Mouse (Mus musculus) lung, postnatal 14 days (tissue): ENCODE measurements around the gene Cfap70.

Experiments
- DNase-seq: peaks from one replicate; pipeline ENCODE4 v3.0.0; 2021

Cfap70 gene

DNA sequence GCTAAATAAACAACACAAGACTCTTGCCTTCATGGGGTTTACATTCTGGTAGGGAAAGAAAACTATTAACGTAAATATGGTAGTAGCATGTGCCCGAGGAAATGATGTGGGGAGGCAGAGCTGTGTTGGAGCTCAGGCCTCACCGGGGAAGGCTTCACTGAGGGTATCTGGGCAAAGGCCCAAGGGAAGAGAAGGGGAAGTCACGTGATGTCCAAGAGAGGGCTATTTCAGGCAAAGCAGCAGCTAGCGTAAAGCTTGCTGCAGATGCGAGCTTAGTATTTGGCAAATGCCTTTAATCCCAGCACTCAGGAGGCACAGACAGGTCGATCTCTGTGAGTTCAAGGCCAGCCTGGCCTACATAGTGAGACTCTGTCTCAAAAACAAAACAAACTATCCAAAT is 29.8 kb downstream of the Cfap70 start:
- peak; percentile 6 for DNase-seq

DNA sequence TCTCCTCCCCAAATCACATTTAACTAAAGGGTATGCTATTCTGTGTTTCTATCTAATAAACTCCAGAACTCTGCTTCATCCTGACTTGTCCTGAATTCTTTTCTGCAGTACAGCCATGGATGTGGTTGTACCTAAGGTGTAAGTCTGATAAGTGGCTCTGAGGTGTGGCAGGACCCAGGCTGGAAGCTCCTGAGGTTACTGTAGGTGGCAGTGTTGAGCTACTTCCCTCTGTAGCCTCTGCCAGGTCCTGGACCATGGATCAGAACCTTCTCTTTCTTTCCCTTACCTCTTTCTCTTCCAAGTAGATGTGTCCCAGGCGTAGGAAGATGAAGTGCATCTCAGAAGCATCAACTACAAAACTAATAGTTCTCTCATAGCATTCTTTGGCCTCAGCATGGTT is 52.0 kb downstream of the Cfap70 start:
- peak; percentile 46 for DNase-seq

DNA sequence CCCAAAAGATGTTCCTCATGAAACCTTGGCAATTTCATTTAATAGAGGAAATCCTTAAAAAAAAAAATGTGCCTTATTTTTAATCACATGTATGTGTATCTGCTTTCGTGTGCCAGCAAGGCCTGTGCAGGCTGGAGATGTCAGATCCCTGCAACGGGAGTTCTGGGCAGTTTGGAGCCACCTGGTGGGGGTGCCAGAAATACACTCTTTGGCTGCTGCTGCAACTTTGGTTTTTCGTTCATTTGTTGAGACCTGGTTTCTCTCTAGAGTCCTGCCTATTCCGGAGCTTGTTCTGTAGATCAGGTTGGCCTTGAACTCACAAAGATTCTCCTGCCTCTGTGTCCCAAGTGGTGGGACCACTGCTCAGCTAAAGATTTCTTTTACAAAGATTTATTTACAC is 53.2 kb downstream of the Cfap70 start:
- DNase-seq: peak; percentile 37

DNA sequence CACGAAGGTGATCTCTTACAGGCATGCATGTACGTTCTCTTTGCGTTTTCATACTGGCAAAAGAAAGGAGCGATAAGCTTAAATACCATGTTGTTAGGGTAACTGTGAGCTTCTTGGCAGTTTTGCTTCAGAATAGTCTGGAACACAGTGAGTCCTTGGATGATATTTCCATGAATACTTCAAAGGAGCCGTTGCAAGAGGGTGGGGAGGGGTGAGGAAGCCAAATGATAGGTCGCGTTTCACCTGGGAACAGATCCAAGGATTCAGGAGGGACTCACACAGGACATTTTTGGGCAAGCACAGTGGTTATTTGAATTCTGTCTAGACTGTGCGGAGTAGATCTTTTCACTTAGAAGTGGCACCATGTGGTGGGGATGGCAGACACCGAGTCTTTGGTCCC is 54.8 kb downstream of the Cfap70 start:
- DNase-seq: no peak

DNA sequence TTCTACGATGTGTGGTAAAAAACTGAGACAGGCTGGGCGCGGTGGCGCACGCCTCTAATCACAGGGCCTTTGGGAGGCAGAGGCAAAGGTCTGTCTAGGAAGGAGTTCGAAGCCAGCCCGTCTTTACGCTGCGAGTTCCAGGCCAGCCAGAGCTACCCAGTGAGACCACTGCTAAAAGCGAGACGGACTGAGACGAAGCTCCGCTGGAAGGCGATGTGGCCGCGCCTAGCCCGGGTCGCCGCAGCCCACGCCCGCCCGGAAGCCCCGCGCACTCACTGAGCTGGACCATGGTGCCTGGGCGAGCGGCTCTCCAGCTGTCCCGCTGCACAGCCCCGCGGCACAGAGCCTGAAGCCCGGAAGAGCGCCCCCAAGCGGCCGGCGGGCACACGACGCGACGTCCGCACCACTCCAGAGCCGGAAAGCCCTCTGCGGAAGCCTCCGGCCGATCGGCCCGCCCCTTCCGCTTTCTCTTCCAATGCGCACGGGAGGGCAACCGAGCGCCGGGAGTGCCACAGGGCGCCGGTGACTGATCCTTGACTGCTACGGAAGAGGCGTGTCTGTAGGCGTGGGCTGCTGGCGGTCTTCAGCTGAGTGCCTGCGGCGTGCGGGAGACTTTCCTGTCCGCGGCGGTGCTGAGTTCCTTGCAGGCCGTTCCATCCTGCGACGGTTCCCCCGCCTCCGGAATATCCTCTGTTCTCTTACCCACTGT is 58.7 kb downstream of the Cfap70 start, which contains the start of gene Mrps16:
TSS of gene Mrps16 (minus strand) at position 430 of the 709 bp plus-strand sequence.
- peak; percentile 94 for DNase-seq

DNA sequence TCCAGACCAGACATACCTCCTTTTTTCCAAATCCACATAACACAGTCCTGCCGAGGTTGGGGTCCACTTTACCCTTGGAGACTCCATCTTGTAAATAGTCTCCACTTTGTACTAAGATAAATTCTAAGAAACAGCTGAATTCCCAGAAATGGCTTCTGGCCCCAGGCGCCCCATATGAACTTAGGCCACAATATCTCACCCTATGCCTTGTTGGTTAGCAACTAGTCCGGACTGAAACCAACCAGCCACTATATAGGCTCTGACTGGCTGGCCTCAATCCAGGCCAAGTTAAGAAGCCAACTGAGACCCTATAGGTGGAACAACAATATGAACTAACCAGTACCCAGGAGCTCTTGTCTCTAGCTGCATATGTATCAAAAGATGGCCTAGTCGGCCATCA is 59.7 kb downstream of the Cfap70 start:
- no peak for DNase-seq

DNA sequence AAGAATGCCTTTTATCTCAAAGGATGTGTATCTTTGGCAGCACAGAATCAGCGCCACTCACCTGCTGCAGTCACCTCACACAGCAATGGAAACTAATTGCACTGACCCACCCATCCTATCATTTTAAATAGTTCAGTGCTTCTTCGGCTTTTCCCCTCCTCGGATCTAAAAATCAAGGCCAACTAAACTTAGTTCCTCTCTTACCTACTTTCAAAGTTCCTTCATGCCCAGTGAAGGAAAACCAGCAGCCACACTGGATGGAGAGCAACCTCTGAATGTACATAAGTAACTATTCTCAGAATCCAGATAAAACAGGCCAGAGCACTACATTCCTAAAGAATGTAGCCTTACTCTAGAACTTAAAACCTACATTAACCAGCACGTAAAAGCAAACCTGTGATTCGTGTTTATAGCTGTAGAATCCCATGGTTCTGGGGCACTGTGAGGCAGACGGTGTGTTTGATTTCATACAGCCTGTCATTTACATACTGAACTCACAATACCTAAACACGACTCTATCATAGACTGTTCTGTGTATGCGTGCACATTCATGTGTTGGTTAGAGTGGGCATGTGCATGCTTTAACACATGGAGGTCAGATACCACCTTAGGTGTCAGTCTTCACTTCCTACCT is 62.5 kb downstream of the Cfap70 start:
- DNase-seq: no peak

DNA sequence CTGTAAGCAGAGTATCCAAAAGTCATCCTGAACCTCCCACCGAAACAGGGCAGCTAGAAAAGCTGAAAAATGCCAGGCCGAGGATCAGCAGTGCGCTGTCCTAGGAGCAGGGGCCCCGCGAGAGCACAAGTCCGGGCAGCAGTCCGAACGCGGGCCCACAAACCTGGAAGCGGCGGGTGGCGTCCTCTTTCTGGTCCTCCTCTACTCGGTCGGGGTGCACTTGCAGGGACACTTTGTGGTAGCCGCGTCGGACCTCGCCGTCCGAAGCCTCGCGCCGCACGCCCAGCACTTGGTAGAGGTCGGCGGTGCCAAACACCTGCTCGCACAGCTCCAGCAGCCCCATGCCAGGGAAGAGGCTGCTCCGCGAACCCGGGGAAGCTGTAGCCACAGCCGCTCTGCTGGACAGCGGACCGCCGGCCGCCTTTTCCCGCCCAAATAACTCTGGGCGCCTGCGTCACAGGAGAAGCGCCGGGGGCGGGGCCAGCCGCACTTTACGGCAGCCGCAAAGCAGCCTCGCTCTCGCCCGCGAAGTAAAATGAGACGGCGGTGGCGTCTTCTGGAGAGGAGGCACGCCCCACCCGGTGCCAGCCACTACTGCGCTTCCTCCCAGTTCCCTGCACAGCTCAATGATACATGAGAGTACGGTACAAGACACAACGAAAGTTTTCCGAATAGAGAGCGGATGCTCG is 63.4 kb downstream of the Cfap70 start, which contains the start of gene Dnajc9:
TSS of gene Dnajc9 (minus strand) at position 470 of the 689 bp plus-strand sequence.
- peak; percentile 97 for DNase-seq

DNA sequence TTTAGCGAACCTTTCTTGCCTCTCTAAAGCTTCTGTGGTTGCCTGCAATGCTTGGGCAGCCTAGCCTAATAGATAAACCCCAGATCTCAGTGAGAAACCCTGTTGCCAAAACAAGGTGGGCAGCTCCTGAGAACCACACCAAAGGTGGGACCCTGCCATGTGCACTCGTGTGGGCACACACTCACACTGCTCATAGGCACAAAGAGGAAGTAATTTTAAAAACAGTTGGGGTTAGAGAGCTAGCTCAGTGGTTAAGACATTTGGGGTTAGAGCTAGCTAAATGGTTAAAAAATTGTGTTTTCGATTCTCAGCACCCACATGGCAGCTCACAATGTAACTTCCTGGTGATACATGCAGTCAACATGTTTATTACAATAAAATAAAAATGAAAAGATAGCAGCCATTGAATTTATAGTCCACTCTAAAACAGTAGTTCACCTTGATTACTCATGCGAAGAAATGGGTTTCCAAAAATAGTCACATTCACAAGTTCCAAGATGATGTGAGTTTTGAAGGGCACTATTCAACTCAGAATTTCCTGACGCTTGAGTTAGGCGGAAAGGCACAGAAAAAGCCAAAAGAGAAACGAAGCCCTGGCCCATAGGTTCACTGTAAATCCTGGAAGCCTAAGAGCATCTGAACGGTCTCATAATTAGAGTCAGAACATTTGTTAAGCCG is 72.1 kb downstream of the Cfap70 start:
- no peak for DNase-seq

DNA sequence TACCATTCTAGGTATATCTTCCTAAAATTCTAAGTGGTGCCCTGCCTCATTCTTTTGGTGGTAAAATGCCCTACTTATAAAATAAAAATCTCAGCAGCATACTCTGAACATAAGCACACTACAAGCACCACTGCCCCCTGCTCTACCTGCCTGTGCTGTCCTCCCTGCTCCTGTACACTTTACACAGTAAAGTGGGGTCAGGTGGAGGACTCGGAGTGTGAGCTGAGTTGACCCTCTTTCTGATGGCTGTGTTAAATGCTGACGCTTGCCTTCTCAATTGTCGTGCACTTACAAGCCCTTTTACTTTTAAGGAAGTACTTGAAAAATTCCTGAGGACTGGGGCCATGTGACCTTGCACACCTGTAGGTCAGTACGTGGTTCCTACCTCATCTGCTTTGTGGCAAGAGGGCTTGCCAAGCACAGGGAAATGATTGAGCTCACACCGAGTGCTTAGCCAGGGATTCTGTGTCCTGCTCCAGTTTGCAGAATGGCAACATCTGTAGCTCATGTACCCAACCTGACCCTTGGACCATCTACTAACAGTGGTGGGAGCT is 72.9 kb downstream of the Cfap70 start:
- peak; percentile 12 for DNase-seq

DNA sequence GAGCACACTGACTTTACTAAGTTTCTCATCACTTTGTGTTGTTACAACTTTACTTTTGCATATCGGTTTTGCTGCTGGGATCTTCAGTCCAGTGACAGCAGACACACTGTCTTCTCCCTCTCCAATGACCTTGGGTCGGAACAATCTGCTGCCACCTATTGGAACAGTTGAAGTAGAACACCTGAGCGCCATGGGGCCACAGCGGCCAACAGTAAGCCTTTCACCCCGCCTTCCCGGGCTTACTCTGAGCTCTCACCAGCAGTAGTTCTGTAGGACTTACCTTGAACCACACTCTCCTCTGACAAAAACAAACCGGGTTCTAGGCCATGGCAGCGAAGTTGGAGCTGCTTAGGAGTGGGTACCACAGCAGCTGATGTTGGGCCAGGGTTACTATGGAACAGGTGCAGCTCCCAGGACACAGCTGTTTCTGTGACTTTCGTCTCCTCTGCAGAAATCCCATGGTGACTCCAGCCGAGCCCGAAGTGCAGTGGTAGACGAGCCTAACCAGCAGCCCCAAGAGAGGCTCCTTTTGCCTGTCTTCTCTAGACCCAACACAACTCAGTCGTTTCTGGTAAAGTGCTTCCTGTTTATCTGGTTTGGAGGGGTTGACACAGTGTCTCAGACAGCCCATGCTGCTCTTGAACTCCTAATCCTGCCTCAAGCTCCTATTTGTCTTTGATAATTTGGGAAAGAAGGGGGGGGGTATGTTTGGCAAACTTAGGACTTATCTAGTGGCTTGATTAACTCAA is 73.5 kb downstream of the Cfap70 start:
- peak; percentile 58 for DNase-seq

DNA sequence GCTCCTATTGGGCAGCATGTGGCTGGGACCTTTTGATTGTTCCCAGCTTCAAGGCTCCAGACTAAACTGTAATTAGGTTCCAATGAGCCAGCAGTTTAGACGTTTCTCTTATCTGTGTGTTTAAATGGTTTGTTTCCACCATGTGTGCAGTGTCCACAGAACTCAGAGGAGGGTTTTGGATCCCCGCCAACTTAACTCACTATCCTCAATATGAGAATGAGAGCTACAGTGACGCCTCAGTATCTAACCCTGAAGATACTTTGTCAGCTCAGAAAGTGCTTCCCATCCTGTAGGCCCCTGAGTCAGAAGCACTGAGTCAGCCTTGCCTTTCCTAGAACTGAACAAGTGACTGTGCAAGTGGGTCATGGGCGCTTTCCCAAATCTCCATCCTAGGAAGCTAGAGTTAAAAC is 74.9 kb downstream of the Cfap70 start:
- DNase-seq: no peak

DNA sequence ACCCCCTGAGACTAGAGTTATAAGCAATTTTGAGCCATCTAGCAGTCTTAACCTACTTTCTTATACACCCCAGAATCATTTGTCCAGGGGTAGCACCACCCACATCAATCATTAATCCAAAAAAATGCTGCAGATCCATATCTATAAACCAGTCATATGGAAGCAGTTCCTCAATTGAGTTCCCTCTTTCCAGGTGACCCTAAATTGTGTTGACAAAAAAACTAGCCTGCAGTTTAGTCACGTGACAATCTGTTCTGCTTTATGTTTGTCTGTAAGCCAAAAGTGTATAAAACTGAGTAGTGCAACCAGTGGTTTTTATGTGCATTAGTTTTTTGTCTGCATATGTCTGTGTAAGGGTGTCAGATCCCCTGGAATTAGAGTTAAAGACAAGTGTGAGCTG is 80.2 kb downstream of the Cfap70 start:
- DNase-seq: no peak

DNA sequence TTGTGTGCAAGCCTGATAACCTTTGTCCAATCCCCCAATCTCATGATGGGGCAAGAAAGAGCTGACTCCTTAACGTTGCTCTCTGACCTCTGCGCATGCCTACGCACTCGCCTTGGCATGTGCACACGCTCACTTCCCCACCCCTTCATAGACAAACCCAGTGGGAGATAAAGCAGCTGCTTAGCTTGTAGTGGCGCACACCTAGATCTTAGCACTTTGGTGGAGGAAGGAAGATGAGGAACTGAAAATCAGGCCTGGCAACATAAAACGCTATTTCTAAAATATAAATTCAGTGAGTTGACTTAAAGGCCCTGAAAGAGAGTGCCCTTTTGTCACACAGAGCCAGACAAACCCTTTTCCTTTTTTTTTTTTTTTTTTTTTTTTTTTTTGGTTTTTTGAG is 81.2 kb downstream of the Cfap70 start:
- no peak for DNase-seq

DNA sequence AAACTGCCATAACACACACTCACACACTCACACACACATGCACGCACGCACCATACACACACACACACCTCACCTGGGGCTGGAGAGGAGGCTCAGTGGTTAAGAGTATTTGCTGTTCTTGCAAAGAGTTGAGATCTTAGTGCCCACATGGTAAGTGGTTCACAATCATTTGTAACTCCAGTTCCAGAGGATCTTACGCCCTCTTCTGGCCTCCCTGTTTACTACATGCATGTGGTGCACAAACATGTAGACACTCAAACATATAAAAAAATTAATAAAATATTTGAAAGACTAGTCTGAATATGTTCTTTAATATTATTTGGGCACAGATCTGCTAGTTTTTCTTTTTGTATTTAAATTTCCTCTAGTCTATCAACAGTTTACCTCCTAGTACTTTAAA is 83.8 kb downstream of the Cfap70 start:
- DNase-seq: no peak

DNA sequence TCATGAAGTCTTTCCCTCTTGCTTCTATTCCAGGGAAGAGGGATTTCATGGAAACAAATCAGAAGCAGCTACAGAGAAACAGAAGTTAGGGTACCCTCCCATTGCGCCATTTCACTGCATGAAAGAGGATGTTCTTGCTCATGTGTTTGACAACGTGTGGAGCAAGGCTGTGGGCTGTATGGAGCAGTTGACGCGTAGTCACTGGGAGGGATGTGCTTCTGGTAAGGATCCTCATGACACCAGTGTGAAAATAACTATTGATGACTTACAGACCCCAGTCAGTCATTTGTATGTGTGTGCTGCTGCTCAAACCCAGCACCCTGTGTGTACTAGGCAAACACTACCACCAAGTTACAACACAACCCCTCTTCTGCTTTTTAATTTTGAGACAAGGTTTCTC is 88.8 kb downstream of the Cfap70 start:
- DNase-seq: no peak

DNA sequence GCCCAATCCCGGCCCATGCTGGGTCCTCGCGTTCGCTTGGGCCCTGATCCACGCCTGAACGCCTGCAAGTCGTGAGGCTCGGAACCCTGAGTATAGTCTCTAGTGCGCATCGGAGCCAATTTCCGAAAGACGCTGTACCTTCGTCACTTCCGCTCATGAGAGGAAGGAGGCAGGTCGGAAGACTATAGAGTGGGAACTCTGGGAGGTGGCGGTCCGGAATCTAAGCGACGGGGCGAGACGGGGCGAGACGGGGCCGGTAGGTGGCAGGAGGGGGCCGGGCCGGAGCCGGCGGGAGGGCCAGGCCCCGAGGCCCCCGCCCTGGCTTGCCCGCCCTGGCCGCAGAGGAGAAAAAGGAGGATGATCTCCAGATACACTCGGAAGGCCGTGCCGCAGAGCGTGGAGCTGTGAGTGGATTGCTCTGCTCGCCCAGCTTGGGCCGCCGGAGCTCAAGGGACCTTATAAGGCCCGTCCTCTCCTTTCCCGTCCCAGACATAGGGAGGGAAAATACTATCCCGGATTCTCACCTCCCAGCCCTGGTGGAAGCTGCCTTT is 104.0 kb downstream of the Cfap70 start, which contains the start of the genes Ecd and Fam149b:
TSS of gene Ecd (minus strand) at position 131 of the 551 bp plus-strand sequence.
TSS of gene Fam149b (plus strand) at position 172 of the 551 bp plus-strand sequence.
- peak; percentile 95 for DNase-seq

DNA sequence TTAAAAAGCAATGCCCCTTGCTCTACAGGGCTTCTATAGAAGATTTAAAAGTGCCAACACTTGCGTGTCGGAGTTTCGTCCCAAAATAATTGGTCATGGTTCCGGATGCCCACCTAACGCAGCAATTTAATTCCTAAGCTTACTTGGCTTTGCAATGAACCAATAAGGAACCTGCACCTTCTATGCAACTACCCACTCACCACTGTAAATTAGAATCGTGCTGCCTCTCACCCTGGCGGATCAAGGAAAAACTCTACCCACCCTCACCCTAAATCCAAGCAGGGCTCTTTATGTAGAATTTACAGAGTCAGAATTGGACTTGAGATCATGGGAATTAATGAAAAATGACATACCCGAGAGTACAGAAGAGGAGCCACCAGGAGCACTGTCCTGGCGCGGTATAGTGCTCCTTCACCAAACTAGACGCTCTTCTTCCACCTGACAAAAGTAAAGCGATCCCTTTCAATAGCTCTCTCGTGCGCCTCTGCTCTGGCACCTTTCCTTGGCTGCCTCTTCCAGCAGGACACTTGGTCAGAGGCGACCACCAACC is 104.5 kb downstream of the Cfap70 start:
- DNase-seq: no peak

DNA sequence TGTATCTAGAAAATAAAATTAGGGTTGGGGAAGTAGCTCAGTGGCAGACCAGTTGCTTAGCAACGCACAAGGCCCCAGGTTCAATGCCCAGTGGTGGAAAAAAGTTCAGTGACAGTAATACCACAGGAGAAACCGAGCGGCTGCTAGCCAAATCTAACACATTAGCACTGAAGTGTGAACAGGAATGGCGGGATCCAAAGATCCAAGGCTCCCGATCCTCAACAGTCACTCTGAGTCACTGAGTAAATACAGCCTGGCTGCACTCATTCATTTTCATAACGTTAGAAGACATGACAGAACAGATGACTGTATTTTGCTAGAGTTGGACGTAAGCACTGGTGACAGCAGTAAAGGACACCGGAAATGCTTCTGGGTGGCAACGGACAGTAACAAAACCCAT is 106.1 kb downstream of the Cfap70 start:
- DNase-seq: no peak
